Mouse (Mus musculus) neural tube, embryonic 15.5 days (tissue): ENCODE results near the gene AF067061. TPM values are rescaled to one million over a fixed set of nuclear protein-coding genes. Genes with fewer than 3 reads are reported as not detected.

ENCODE experiments used
- ATAC-seq: fragments of 200-750 bp; cut with Nextera tagmentation; 2 replicates; pipeline ENCODE4 v1.8.0; 2017; ENCODE audit warnings: mild to moderate bottlenecking, moderate TSS enrichment, moderate library complexity; ENCODE audit not compliant: low FRiP score
- H3K27ac ChIP-seq: fragments of 300-500 bp; sonication (generic); replicated peaks from 2 replicates; pipeline ENCODE4 v1.5.1; 2015; ENCODE audit warnings: mild to moderate bottlenecking, inconsistent platforms
- H3K27me3 ChIP-seq: fragments of 300-500 bp; sonication (generic); replicated peaks from 2 replicates; pipeline ENCODE4 v1.6.1; 2015; ENCODE audit warnings: inconsistent platforms
- H3K36me3 ChIP-seq: fragments of 300-500 bp; sonication (generic); 2 replicates; pipeline ENCODE4 v1.6.1; 2015; ENCODE audit warnings: inconsistent platforms
- H3K4me1 ChIP-seq: fragments of 300-500 bp; sonication (generic); 2 replicates; pipeline ENCODE4 v1.6.1; 2015; ENCODE audit warnings: inconsistent platforms
- H3K4me2 ChIP-seq: fragments of 300-500 bp; sonication (generic); 2 replicates; pipeline ENCODE4 v1.6.1; 2015; ENCODE audit warnings: inconsistent platforms, mild to moderate bottlenecking, moderate library complexity
- H3K4me3 ChIP-seq: fragments of 300-500 bp; sonication (generic); replicated peaks from 2 replicates; pipeline ENCODE4 v1.5.1; 2015; ENCODE audit warnings: mild to moderate bottlenecking, inconsistent platforms
- H3K9ac ChIP-seq: fragments of 300-500 bp; sonication (generic); replicated peaks from 2 replicates; pipeline ENCODE4 v1.6.1; 2015; ENCODE audit warnings: mild to moderate bottlenecking, inconsistent platforms
- H3K9me3 ChIP-seq: fragments of 300-500 bp; sonication (generic); replicated peaks from 2 replicates; pipeline ENCODE4 v1.6.1; 2016; ENCODE audit warnings: inconsistent platforms
- WGBS: fragments of 180-500 bp; shearing (Covaris S2); methylation state at CpG from one replicate; pipeline ENCODE4 v1.1.7; 2015; ENCODE audit warnings: mixed read lengths; 5-methylcytosine and 5-hydroxymethylcytosine counted together
- polyA plus RNA-seq: library from polyadenylated mRNA; unstranded; fragments of >200 nt; fragmentation: Nextera tagmentation; extraction: Ambion mirVana; gene quantifications from 2 replicates; pipeline ENCODE4 v1.2.1, GENCODE M21; 2015

Gene AF067061
- polyA plus RNA-seq, 1 experiment from 2014 or later = not detected

- H3K36me3 ChIP-seq = no peaks in the 10 kb centered on the region
- WGBS = 94% methylated on average over 9 of the region's 9 CpGs
- no peaks in the 10 kb centered on the region for H3K4me1 ChIP-seq
- no peak overlapping the region for H3K9ac ChIP-seq
- no peak overlapping the region for H3K4me3 ChIP-seq
- H3K27ac ChIP-seq = no peak overlapping the region
- no peaks in the 10 kb centered on the region for H3K9me3 ChIP-seq
- H3K4me2 ChIP-seq = no peak overlapping the region
- H3K27me3 ChIP-seq = no peaks in the 10 kb centered on the region
- no peak for ATAC-seq
These were observed 15.9 kb downstream of the AF067061 start for GRCm38 (mm10) chr13:120278784-120279183.

- Histone ChIP-seq H3K36me3 (no peaks in the 10 kb centered on the region), H3K27ac (no peak overlapping the region), H3K4me2 (no peak overlapping the region), H3K27me3 (no peaks in the 10 kb centered on the region), H3K9me3 (0 out of 2 replicates have a peak, but pooled peaks cover 2% of the 10 kb centered on the region), H3K4me3 (no peak overlapping the region), H3K4me1 (no peaks in the 10 kb centered on the region), H3K9ac (no peak overlapping the region)
- WGBS = 82% methylated on average over 1 of the region's 1 CpGs
- no peak for ATAC-seq
These were observed 36.5 kb downstream of the AF067061 start for GRCm38 (mm10) chr13:120299324-120299894.

- H3K4me1 ChIP-seq = no peaks in the 10 kb centered on the region
- no peaks in the 10 kb centered on the region for H3K27me3 ChIP-seq
- H3K4me3 ChIP-seq = no peak within 1 kb of the TSS
- H3K36me3 ChIP-seq = no peaks in the 10 kb centered on the region
- H3K9ac ChIP-seq = no peak within 1 kb of the TSS
- no peak for ATAC-seq
- H3K27ac ChIP-seq = no peak within 1 kb of the TSS
- 62% methylated on average over 2 of the region's 2 CpGs for WGBS
- H3K4me2 ChIP-seq = no peak within 1 kb of the TSS
- 0 out of 2 replicates have a peak, but pooled peaks cover 2% of the 10 kb centered on the region for H3K9me3 ChIP-seq
These were observed 37.1 kb downstream of the AF067061 start, which contains the start of gene BC147527 for GRCm38 (mm10) chr13:120299991-120300442. Gene BC147527 (plus strand): TSS chr13:120300392.

- Histone ChIP-seq H3K27ac (no peak overlapping the region), H3K4me1 (no peaks in the 10 kb centered on the region), H3K27me3 (no peaks in the 10 kb centered on the region), H3K4me3 (no peak overlapping the region), H3K9me3 (0 out of 2 replicates have a peak, but pooled peaks cover 2% of the 10 kb centered on the region), H3K36me3 (no peaks in the 10 kb centered on the region), H3K9ac (no peak overlapping the region), H3K4me2 (no peak overlapping the region)
- 83% methylated on average over 4 of the region's 4 CpGs for WGBS
- ATAC-seq = no peak
These were observed 37.9 kb downstream of the AF067061 start for GRCm38 (mm10) chr13:120300853-120301252.

- no peaks in the 10 kb centered on the region for H3K9me3 ChIP-seq
- 84% methylated on average over 4 of the region's 4 CpGs for WGBS
- no peak overlapping the region for H3K9ac ChIP-seq
- H3K4me1 ChIP-seq = no peaks in the 10 kb centered on the region
- H3K36me3 ChIP-seq = no peaks in the 10 kb centered on the region
- ATAC-seq = no peak
- H3K4me3 ChIP-seq = no peak overlapping the region
- no peak overlapping the region for H3K27ac ChIP-seq
- no peak overlapping the region for H3K4me2 ChIP-seq
- no peaks in the 10 kb centered on the region for H3K27me3 ChIP-seq
These were observed 47.8 kb downstream of the AF067061 start for GRCm38 (mm10) chr13:120310749-120311148.

GRCm38 (mm10) chr13:120313584-120313983 is 50.7 kb downstream of the AF067061 start:
- H3K9me3 ChIP-seq = no peaks in the 10 kb centered on the region
- H3K9ac ChIP-seq = no peak overlapping the region
- H3K4me1 ChIP-seq = no peaks in the 10 kb centered on the region
- H3K36me3 ChIP-seq = no peaks in the 10 kb centered on the region
- H3K4me2 ChIP-seq = no peak overlapping the region
- no peak overlapping the region for H3K4me3 ChIP-seq
- H3K27ac ChIP-seq = no peak overlapping the region
- ATAC-seq = no peak
- 49% methylated on average over 14 of the region's 14 CpGs for WGBS
- no peaks in the 10 kb centered on the region for H3K27me3 ChIP-seq

Other genes starting within 250 kb of the AF067061 start
- not detected in 2 replicates for gene Gm36079, start 236.1 kb upstream of the AF067061 start, polyA plus RNA-seq
- gene Gm21188, start 210.9 kb upstream of the AF067061 start, polyA plus RNA-seq = not detected in 2 replicates
- gene Gm20767, start 122.9 kb upstream of the AF067061 start, polyA plus RNA-seq = not detected in 2 replicates
- gene Gm21818, start 90.7 kb upstream of the AF067061 start, polyA plus RNA-seq = not detected in 2 replicates
- not detected in 2 replicates for gene Gm21762, start 47.2 kb upstream of the AF067061 start, polyA plus RNA-seq
- gene Gm21731, start 24.0 kb upstream of the AF067061 start, polyA plus RNA-seq = not detected in 2 replicates
- gene BC147527, start 37.3 kb downstream of the AF067061 start, polyA plus RNA-seq = 0.18 and 2.3 TPM in 2 replicates
- not detected in 2 replicates for gene Tcstv3, start 53.8 kb downstream of the AF067061 start, polyA plus RNA-seq